Mouse (Mus musculus) heart, embryonic 12.5 days (tissue): Measurements from ENCODE around the gene Arv1. TPM values are rescaled to one million over a fixed set of nuclear protein-coding genes. Genes with fewer than 3 reads are reported as not detected.

ENCODE experiments used
- ATAC-seq: fragments of 200-750 bp; cut with Nextera tagmentation; 2 replicates; pipeline ENCODE4 v1.8.0; 2017; ENCODE audit warnings: moderate TSS enrichment, moderate library complexity; ENCODE audit not compliant: insufficient number of reproducible peaks, low FRiP score
- H3K27ac ChIP-seq: fragments of 300-500 bp; sonication (generic); 2 replicates; pipeline ENCODE4 v1.5.1; 2016; ENCODE audit warnings: mild to moderate bottlenecking, moderate library complexity; ENCODE audit not compliant: poor library complexity, severe bottlenecking
- H3K27me3 ChIP-seq: fragments of 300-500 bp; sonication (generic); replicated peaks from 2 replicates; pipeline ENCODE4 v1.6.1; 2016; ENCODE audit warnings: mild to moderate bottlenecking, moderate library complexity
- H3K36me3 ChIP-seq: fragments of 300-500 bp; sonication (generic); 2 replicates; pipeline ENCODE4 v1.6.1; 2016; ENCODE audit warnings: mild to moderate bottlenecking, moderate library complexity
- H3K4me1 ChIP-seq: fragments of 300-500 bp; sonication (generic); replicated peaks from 2 replicates; pipeline ENCODE4 v1.6.1; 2016; ENCODE audit warnings: mild to moderate bottlenecking
- H3K4me2 ChIP-seq: fragments of 300-500 bp; sonication (generic); 2 replicates; pipeline ENCODE4 v1.6.1; 2016; ENCODE audit warnings: mild to moderate bottlenecking, moderate library complexity
- H3K4me3 ChIP-seq: fragments of 300-500 bp; sonication (generic); 2 replicates; pipeline ENCODE4 v1.5.1; 2016; ENCODE audit warnings: mild to moderate bottlenecking
- H3K9ac ChIP-seq: fragments of 300-500 bp; sonication (generic); 2 replicates; pipeline ENCODE4 v1.6.1; 2016; ENCODE audit warnings: mild to moderate bottlenecking, moderate library complexity
- H3K9me3 ChIP-seq: fragments of 300-500 bp; sonication (generic); replicated peaks from 2 replicates; pipeline ENCODE4 v1.6.1; 2016; ENCODE audit warnings: mild to moderate bottlenecking, moderate library complexity
- whole genome bisulfite sequencing: fragments of 180-500 bp; shearing (Covaris S2); methylation state at CpG from one replicate; pipeline ENCODE4 v1.1.7; 2016; 5-methylcytosine and 5-hydroxymethylcytosine counted together
- polyA plus RNA-seq: library from polyadenylated mRNA; unstranded; fragments of >200 nt; fragmentation: Nextera tagmentation; extraction: Ambion mirVana; gene quantifications from 2 replicates; pipeline ENCODE4 v1.2.1, GENCODE M21; 2016

Arv1 gene
- 20.2 and 21.3 TPM in 2 replicates for polyA plus RNA-seq

DNA sequence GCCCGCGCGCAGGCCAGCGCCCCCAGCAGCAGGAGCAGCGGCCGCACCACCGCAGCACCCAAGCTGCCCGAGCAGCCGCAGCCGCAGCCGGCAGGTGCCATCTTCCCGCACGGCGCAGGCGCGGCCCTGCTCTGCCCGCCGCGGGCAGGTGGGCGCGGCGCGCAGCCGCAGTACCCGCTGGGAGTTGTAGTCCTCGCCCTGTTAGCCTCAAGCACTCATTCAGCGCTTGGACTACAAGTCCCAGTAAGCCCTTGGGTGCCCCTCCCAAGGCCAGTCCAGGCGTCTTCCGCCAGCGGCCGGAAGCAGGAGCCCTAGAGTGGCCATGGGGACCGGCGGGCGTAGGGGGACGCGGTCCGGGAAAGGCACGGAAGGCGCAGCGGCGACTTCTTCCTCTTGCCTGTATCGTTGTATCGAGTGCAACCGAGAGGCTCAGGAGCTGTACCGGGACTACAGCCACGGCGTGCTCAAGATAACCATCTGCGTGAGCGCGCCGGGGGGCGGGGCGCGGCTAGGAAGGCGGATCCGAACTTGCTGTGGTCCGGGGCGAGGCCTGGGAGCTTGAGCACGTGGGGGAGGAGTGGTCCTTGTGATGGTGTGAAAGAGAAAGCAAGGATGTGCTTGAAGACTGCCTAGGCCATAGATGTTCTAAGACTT lies at the start of gene Arv1, which contains the start of gene Ttc13:
Gene Arv1, plus strand, starts transcription at position 278 of the 654 bp plus-strand sequence.
Gene Ttc13, minus strand, starts transcription at position 122 of the 654 bp plus-strand sequence.
- peak; percentile 100 for ATAC-seq
- Histone ChIP-seq H3K27me3 (no peaks in the 10 kb centered on the region), H3K4me1 (peaks cover 23% of the 10 kb centered on the region), H3K27ac (0 out of 2 replicates have a peak within 1 kb of the TSS, but pooled peaks have one; percentile 35), H3K4me2 (peak within 1 kb of the TSS; percentile 94), H3K9me3 (no peaks in the 10 kb centered on the region), H3K9ac (peak within 1 kb of the TSS; percentile 92), H3K4me3 (peak within 1 kb of the TSS; percentile 92), H3K36me3 (peaks cover 13% of the 10 kb centered on the region)
- under 1% methylated on average over 58 of the region's 59 CpGs for WGBS

DNA sequence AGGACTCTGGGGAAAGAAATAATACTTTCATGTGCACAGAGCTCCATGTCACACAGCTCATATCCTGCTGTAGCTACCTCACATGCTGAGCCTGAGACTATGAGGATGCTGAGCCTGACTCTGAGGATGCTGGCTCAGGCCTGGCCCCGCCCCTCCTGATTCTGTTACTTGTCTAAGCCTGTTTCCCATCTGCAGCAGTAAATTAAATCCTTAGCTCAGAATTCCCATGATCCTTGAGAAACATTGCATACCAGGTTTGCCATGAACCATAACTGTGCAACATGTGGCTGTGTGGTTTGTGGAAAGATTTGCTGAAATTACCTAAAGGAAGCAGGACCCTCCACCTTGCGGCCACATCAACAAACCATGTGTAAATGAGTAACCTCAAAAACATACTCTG lies 49.6 kb upstream of the Arv1 start:
- Histone ChIP-seq H3K9me3 (no peaks in the 10 kb centered on the region), H3K9ac (no peak overlapping the region), H3K27ac (no peak overlapping the region), H3K27me3 (no peaks in the 10 kb centered on the region), H3K36me3 (peaks cover 53% of the 10 kb centered on the region), H3K4me3 (no peak overlapping the region), H3K4me2 (no peak overlapping the region), H3K4me1 (peaks cover 4% of the 10 kb centered on the region; the same call in 1 of the 2 replicates)
- 89% methylated on average over 2 of the region's 2 CpGs for WGBS
- no peak for ATAC-seq

DNA sequence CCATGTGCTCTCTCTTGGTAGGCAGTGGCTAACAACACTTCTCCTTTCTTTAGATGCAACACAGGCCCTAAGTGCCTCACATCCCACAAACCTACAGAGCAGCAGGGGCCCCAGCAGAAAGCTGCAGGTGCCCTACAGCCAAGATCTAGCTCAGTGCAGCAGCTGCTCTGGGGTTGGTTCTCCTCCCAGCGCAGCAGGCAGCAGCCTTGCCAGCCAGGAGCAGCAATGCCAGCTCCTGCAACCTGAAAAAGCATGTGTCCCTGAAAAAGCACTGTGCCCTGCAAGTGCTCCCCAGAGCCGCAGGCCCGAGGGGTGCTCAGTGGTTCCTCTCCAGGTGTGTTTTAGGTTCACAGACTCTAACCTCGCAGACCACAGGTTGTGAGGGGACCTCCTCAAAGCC lies 45.3 kb upstream of the Arv1 start:
- WGBS: 92% methylated on average over 4 of the region's 4 CpGs
- H3K36me3 ChIP-seq: peaks cover 68% of the 10 kb centered on the region
- no peak for ATAC-seq
- H3K27ac ChIP-seq: no peak overlapping the region
- H3K4me3 ChIP-seq: no peak overlapping the region
- H3K9me3 ChIP-seq: no peaks in the 10 kb centered on the region
- H3K4me1 ChIP-seq: peaks cover 5% of the 10 kb centered on the region; the same call in 1 of the 2 replicates
- no peak overlapping the region for H3K4me2 ChIP-seq
- no peaks in the 10 kb centered on the region for H3K27me3 ChIP-seq
- H3K9ac ChIP-seq: no peak overlapping the region

DNA sequence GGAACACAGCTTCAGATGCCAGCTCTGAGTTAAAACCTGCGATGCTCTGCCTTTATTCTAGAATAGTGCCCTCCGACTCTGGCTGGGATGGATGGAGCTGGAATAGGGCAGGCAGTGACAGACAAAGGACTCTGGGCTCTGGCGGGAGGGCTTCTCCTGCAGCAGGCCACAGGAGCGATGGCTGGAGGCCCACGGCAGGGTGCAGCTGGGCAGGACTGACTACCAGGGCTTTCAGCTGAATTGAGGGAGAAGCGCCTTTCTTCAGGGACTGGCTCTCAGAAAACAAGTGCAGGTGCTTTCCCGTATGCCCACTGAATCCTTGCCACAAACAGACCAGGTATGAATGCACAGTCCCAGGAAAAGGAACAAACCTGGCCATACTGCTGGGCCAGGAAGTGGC lies 44.9 kb upstream of the Arv1 start:
- peaks cover 5% of the 10 kb centered on the region; the same call in 1 of the 2 replicates for H3K4me1 ChIP-seq
- WGBS: 88% methylated on average over 7 of the region's 7 CpGs
- peak overlapping the region; percentile 47 for H3K9ac ChIP-seq
- H3K36me3 ChIP-seq: peaks cover 70% of the 10 kb centered on the region
- H3K4me3 ChIP-seq: no peak overlapping the region
- H3K27me3 ChIP-seq: no peaks in the 10 kb centered on the region
- H3K4me2 ChIP-seq: no peak overlapping the region
- no peak overlapping the region for H3K27ac ChIP-seq
- 0 out of 2 replicates have a peak, but pooled peaks have one; percentile 35 for ATAC-seq
- H3K9me3 ChIP-seq: no peaks in the 10 kb centered on the region

DNA sequence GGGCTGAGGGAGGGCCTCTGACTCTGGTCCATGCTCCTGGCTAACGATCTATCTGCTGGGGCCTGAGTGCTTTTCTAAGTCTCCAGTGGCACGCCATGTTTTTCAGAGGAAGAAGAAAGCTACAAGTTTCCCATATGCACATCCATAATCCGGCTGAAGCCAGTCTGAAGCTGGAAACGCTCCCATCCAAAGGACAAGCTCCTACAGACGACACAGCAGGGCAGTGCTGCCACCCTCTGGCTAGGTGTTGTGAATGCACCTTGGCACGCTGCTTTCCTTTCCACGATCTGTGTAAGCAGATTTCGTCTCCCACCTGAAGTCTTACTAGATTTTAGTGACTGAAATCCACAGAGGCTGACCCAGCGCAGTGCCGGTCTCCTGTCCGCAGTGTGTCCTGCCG lies 44.5 kb upstream of the Arv1 start:
- H3K9me3 ChIP-seq: no peaks in the 10 kb centered on the region
- peaks cover 5% of the 10 kb centered on the region; the same call in 1 of the 2 replicates for H3K4me1 ChIP-seq
- no peak overlapping the region for H3K4me3 ChIP-seq
- no peaks in the 10 kb centered on the region for H3K27me3 ChIP-seq
- WGBS: 50% methylated on average over 12 of the region's 12 CpGs
- H3K4me2 ChIP-seq: no peak overlapping the region
- no peak overlapping the region for H3K27ac ChIP-seq
- peak overlapping the region; percentile 47 for H3K9ac ChIP-seq
- peaks cover 71% of the 10 kb centered on the region for H3K36me3 ChIP-seq
- ATAC-seq: peak; percentile 52; the same call in 1 of the 2 replicates

DNA sequence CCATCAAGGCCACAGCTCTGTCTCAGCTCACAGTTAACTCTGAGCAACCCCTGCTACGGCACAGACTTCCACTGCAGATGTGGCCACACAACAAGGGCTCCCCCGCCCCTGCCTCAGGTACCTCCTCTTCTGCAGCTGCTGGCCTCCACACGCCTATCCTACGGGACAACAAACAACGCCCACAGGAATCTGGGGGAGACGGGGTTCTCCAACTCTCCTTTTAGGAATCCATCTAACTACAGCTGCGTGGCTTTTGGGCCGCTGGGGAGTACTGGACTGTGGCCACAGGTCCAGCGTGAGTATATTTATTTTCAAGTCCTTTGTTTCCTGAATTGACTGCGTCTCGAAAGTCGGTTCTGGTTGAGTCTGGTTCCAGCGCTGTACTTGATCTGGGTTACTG lies 43.7 kb upstream of the Arv1 start:
- Histone ChIP-seq H3K36me3 (peaks cover 70% of the 10 kb centered on the region), H3K9me3 (no peaks in the 10 kb centered on the region), H3K4me2 (no peak overlapping the region), H3K9ac (no peak overlapping the region), H3K4me1 (peaks cover 5% of the 10 kb centered on the region; the same call in 1 of the 2 replicates), H3K4me3 (no peak overlapping the region), H3K27ac (no peak overlapping the region), H3K27me3 (no peaks in the 10 kb centered on the region)
- no peak for ATAC-seq
- WGBS: 86% methylated on average over 13 of the region's 13 CpGs

DNA sequence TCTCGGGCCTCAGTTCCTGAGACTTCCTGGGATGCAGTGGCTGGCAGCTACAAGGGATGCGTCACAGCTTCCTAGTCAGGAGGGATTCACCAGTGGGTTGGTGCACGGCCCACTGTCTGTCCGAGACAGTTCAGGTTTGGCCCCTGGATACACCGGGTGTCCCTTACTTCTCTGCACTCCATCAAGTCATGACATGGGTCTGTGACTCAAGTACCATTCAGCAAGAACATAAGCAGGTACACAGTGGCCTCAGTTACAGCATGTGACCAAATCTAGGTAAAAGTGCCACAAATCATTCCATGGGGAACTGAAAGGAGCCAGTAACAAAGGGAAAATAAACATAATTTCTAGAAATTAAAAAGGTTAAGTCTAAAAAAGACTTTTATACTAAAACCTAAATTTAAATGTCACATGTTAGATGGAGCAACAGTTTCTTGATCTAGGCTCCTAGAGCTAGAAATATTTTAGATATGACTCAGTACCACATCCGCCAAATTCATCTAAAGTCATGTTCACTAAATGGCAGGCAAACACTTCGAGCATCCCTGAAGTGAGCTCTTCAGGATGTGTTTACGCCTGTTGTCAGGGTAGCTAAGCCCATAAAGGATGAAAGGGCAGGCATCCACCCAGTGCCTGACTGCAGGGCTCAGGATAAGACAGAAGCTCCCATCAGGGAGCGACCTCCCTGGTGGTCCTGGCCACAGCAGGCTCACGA lies 40.7 kb upstream of the Arv1 start:
- Histone ChIP-seq H3K4me1 (peaks cover 5% of the 10 kb centered on the region; the same call in 1 of the 2 replicates), H3K9ac (no peak overlapping the region), H3K4me3 (no peak overlapping the region), H3K27ac (no peak overlapping the region), H3K9me3 (no peaks in the 10 kb centered on the region), H3K27me3 (no peaks in the 10 kb centered on the region), H3K4me2 (no peak overlapping the region), H3K36me3 (peaks cover 77% of the 10 kb centered on the region)
- 82% methylated on average over 10 of the region's 10 CpGs for WGBS
- no peak for ATAC-seq

DNA sequence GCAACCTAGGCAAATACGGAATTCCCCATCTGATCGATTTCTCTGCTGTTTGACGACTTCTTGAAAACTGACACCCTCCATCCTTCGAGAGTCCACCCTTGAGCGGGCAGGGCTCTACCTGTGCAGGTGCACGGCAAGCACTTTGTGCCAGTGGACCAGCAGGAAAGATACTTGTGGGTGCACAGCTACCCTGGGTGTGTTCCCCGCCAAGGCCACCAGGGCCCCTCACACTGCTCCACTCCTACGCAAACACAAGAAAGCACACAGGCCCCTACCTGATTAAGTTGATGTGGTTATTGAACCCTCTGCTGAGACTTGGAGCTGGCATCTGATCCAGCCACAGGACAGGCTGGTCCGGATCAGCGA lies 40.2 kb upstream of the Arv1 start:
- peaks cover 5% of the 10 kb centered on the region; the same call in 1 of the 2 replicates for H3K4me1 ChIP-seq
- no peak overlapping the region for H3K9ac ChIP-seq
- H3K4me3 ChIP-seq: no peak overlapping the region
- H3K9me3 ChIP-seq: no peaks in the 10 kb centered on the region
- 82% methylated on average over 10 of the region's 10 CpGs for WGBS
- peaks cover 78% of the 10 kb centered on the region for H3K36me3 ChIP-seq
- H3K27me3 ChIP-seq: no peaks in the 10 kb centered on the region
- H3K27ac ChIP-seq: no peak overlapping the region
- no peak for ATAC-seq
- no peak overlapping the region for H3K4me2 ChIP-seq

DNA sequence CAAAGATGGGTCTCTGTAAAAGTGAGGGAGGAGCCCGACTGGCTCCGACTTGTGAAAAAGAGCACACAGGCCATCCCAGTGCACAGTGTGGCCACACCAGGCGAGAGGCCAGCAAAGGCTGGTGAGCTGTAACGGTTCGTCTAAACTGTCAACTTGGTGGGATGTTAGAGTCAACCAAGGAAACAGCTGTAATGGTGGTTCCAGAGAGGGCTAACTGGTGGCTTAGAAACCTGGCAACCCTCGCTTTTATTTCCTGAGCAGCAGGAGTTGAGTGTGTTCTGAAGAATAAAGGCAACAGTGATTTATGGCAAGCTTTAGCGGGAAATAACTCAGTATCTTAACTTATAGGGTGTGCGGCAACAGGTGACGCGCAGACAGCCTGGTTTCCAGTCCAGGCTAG lies 39.7 kb upstream of the Arv1 start:
- ATAC-seq: no peak
- no peak overlapping the region for H3K27ac ChIP-seq
- H3K36me3 ChIP-seq: peaks cover 75% of the 10 kb centered on the region
- no peaks in the 10 kb centered on the region for H3K9me3 ChIP-seq
- H3K27me3 ChIP-seq: no peaks in the 10 kb centered on the region
- WGBS: 93% methylated on average over 10 of the region's 10 CpGs
- peaks cover 2% of the 10 kb centered on the region; the same call in 1 of the 2 replicates for H3K4me1 ChIP-seq
- H3K4me3 ChIP-seq: no peak overlapping the region
- H3K9ac ChIP-seq: no peak overlapping the region
- no peak overlapping the region for H3K4me2 ChIP-seq

DNA sequence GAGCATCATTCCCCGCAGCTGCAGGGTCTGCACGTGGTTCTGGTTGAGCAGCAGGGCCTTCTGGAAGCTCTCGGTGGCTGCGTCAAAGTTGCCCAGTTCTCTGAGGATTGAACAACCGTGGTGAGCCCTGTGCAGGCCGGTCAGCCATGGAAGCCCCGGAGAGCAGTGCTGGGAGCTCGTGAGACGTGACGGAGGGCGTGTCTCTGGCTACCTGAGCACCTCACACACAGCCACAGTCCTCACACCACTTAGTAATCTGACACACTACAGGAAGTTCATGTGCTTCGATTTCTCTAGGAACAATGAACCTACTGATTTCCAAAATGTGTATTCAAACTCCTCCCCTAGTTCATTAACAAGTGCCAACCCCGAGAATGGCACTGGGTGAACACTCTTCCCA lies 33.0 kb upstream of the Arv1 start:
- H3K27ac ChIP-seq: no peak overlapping the region
- no peaks in the 10 kb centered on the region for H3K27me3 ChIP-seq
- no peak for ATAC-seq
- peaks cover 54% of the 10 kb centered on the region for H3K36me3 ChIP-seq
- H3K4me1 ChIP-seq: no peaks in the 10 kb centered on the region
- no peak overlapping the region for H3K9ac ChIP-seq
- H3K4me3 ChIP-seq: no peak overlapping the region
- WGBS: 91% methylated on average over 13 of the region's 13 CpGs
- no peaks in the 10 kb centered on the region for H3K9me3 ChIP-seq
- H3K4me2 ChIP-seq: no peak overlapping the region

DNA sequence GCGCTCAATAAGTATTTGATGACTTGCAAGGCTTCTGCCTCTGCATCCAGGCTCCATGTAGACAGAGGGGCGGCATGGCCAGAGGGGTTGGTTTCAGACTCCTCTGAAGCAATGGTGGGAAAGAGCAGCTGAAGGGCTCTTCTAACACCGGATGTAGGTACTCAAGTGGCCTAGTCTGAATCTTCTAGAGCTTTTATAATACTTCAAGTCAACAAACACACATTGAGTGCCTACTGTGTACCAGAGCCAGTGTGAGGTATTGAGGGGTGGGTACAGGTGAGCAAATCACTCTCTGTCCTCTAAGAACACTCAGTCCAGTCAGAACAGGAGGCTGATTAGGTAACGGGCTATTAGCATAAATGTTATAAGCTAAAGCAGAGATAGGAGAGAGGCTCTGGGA lies 30.2 kb upstream of the Arv1 start:
- Histone ChIP-seq H3K4me2 (no peak overlapping the region), H3K9me3 (no peaks in the 10 kb centered on the region), H3K36me3 (peaks cover 46% of the 10 kb centered on the region), H3K9ac (no peak overlapping the region), H3K27me3 (no peaks in the 10 kb centered on the region), H3K27ac (no peak overlapping the region), H3K4me1 (no peaks in the 10 kb centered on the region), H3K4me3 (no peak overlapping the region)
- 94% methylated on average over 4 of the region's 4 CpGs for WGBS
- ATAC-seq: no peak
